Mouse (Mus musculus): Measurements from ENCODE around the gene Kansl1. TPM values are rescaled to one million over a fixed set of nuclear protein-coding genes. Genes with fewer than 3 reads are reported as not detected.
A peak's percentile ranks its signal among the peaks of the same experiment; 100 is the strongest.

The Kansl1 gene
- total RNA-seq, 2 experiments from 2014 or later, result 40.9 to 46.3 TPM

GRCm38 (mm10) chr11:104438450-104438849, 30.2 kb downstream of the Kansl1 start:
- DNase-seq, result no peak

GRCm38 (mm10) chr11:104436394-104436954, 32.2 kb downstream of the Kansl1 start:
- DNase-seq, result no peak

GRCm38 (mm10) chr11:104435753-104436152, 32.9 kb downstream of the Kansl1 start:
- no peak for DNase-seq

GRCm38 (mm10) chr11:104435141-104435540, 33.5 kb downstream of the Kansl1 start:
- DNase-seq, result no peak

GRCm38 (mm10) chr11:104432251-104432650, 36.4 kb downstream of the Kansl1 start:
- no peak for DNase-seq

- DNase-seq, result no peak
Measured at GRCm38 (mm10) chr11:104431807-104432206, 36.9 kb downstream of the Kansl1 start.

- DNase-seq, result peak; percentile 33
Measured at GRCm38 (mm10) chr11:104424727-104425416, 43.8 kb downstream of the Kansl1 start.

- DNase-seq, result no peak
Measured at GRCm38 (mm10) chr11:104412254-104412653, 56.4 kb downstream of the Kansl1 start.

- DNase-seq, result no peak
Measured at GRCm38 (mm10) chr11:104407391-104407790, 61.3 kb downstream of the Kansl1 start.

GRCm38 (mm10) chr11:104400961-104401360, 67.7 kb downstream of the Kansl1 start:
- no peak for DNase-seq

- DNase-seq, result peak; percentile 57
Measured at GRCm38 (mm10) chr11:104399459-104400216, 69.0 kb downstream of the Kansl1 start.

- DNase-seq, result no peak
Measured at GRCm38 (mm10) chr11:104395648-104396047, 73.0 kb downstream of the Kansl1 start.

GRCm38 (mm10) chr11:104393196-104393595, 75.5 kb downstream of the Kansl1 start:
- peak; percentile 39 for DNase-seq

GRCm38 (mm10) chr11:104392153-104392552, 76.5 kb downstream of the Kansl1 start:
- DNase-seq, result no peak

GRCm38 (mm10) chr11:104387284-104387683, 81.4 kb downstream of the Kansl1 start:
- DNase-seq, result no peak

GRCm38 (mm10) chr11:104386595-104386994, 82.1 kb downstream of the Kansl1 start:
- DNase-seq, result no peak

GRCm38 (mm10) chr11:104383167-104383810, 85.4 kb downstream of the Kansl1 start:
- no peak for DNase-seq

- DNase-seq, result no peak
Measured at GRCm38 (mm10) chr11:104381887-104382286, 86.8 kb downstream of the Kansl1 start.

GRCm38 (mm10) chr11:104379635-104380034, 89.0 kb downstream of the Kansl1 start:
- peak; percentile 26 for DNase-seq

GRCm38 (mm10) chr11:104376291-104376690, 92.4 kb downstream of the Kansl1 start:
- DNase-seq, result no peak

GRCm38 (mm10) chr11:104367486-104368190, 101.0 kb downstream of the Kansl1 start:
- no peak for DNase-seq
